Mouse (Mus musculus): ENCODE results near the gene Cchcr1.

Cchcr1 gene

GRCm38 (mm10) chr17:35558216-35558615 is 41.3 kb downstream of the Cchcr1 start:
- TF ChIP-seq GATA4 (IDR thresholded peaks at IDR 0.05; ENCODE audit: insufficient replicate concordance, low read length), result no peak

GRCm38 (mm10) chr17:35567150-35567549 is 50.2 kb downstream of the Cchcr1 start, which contains the start of gene 2300002M23Rik:
Gene 2300002M23Rik (plus strand): TSS chr17:35567450.
- TF ChIP-seq GATA4 (IDR thresholded peaks at IDR 0.05; ENCODE audit: insufficient replicate concordance, low read length), result no peak

GRCm38 (mm10) chr17:35567767-35568166 is 50.9 kb downstream of the Cchcr1 start:
- TF ChIP-seq GATA4 (IDR thresholded peaks at IDR 0.05; ENCODE audit: insufficient replicate concordance, low read length), result no peak

GRCm38 (mm10) chr17:35569091-35569944 is 52.4 kb downstream of the Cchcr1 start:
- TF ChIP-seq GATA4 (IDR thresholded peaks at IDR 0.05; ENCODE audit: insufficient replicate concordance, low read length), result no peak

GRCm38 (mm10) chr17:35570836-35571235 is 53.9 kb downstream of the Cchcr1 start:
- no peak for TF ChIP-seq GATA4 (IDR thresholded peaks at IDR 0.05; ENCODE audit: insufficient replicate concordance, low read length)

- no peak for TF ChIP-seq GATA4 (IDR thresholded peaks at IDR 0.05; ENCODE audit: insufficient replicate concordance, low read length)
These were observed 54.6 kb downstream of the Cchcr1 start for GRCm38 (mm10) chr17:35571477-35571876.

GRCm38 (mm10) chr17:35578211-35578610 is 61.3 kb downstream of the Cchcr1 start:
- TF ChIP-seq GATA4 (IDR thresholded peaks at IDR 0.05; ENCODE audit: insufficient replicate concordance, low read length), result no peak

Measured in liver, adult (tissue).